Mouse (Mus musculus): ENCODE measurements at regions not wholly inside any gene's neighbourhood (a gene's known extent, or its start where the extent isn't known, plus 50 kb on each side); places are given as distances from the start of the nearest gene placed in this dataset.

DNA sequence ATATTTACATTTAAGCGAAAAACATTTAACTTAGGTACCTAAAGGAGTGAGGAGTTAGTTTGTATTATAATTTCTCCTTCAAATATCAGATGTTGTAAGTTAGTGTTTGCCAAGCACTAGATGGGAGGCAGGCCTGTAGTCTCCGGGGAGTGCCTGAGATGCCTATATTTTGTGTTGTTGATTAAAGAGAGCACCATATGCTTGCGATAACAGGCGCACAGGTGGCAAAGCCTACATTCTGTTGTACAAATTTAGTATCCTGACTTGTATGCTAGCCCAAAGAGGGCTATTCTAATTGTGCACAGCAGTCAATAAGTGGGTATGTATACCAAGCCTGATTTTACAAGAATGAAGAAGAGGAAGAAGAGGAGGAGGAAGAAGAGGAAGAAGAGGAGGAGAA, 151.8 kb upstream of the Atxn1 start:
- DNase-seq (ENCODE audit: low read depth): no peak

DNA sequence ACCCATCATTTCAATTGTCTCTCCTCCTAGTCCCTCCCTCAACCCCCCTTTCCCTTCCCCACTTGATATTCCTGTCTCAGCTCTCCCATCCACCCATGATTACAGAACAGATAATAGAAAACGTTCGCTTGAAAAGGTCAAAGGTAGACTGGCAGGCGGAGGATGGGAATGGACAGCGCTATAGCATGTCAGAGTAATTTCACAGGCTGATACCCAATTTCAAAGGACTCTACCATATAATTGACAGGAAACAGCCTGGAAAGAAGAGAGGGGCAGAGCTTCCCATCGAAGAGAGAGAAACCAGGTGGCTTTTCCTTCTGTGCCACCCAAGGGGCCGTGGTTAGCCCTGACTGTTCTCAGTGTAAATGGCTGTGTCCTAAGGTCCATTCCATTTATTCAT, 140.2 kb upstream of the Atxn1 start:
- no peak for DNase-seq (ENCODE audit: low read depth)

DNA sequence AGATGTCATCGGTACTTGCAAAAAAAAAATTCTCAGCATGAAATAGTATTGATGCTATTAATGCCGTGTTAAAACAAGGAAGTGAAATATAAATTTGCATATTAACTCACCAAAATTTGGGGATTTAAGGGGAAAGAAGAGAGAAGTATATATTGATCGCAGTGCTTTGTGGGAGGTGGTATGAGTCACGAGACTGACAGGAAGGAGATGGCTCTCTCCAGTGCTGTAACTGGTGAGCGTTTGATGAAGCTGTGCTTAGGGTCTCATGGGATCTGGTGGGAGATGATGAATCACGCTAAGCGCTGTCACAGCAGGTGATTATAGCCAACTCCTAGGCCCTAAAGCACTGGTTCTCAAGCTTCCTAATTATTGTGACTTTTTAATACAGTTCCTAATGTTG, 133.8 kb upstream of the Atxn1 start:
- no peak for DNase-seq (ENCODE audit: low read depth)

- DNase-seq (ENCODE audit: low read depth): no peak
Observed at GRCm38 (mm10) chr13:46098131-46098530, 133.3 kb upstream of the Atxn1 start.

DNA sequence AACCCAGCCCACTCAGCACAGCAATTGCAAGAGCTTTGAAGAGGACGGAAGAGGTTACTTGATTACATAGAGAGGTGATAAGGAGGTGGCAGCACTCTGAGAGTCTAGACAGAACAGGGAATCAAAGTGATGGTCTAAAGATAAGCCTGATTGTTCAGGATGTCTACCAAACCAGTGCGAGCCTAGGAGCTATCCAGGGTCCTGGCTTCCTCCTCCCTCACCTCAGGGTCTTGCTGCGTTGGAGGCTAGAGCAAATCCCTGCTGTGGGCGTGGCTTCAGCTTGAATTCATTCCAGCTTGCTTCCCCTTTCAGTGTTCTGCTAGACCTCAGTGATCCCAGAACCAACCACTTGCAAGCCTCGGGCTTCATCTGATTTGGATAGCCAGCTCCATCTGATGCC, 132.2 kb upstream of the Atxn1 start:
- no peak for DNase-seq (ENCODE audit: low read depth)

- no peak for DNase-seq (ENCODE audit: low read depth)
Observed at GRCm38 (mm10) chr13:46096416-46096815, 131.6 kb upstream of the Atxn1 start.

GRCm38 (mm10) chr13:46092787-46093186, 128.0 kb upstream of the Atxn1 start:
- no peak for DNase-seq (ENCODE audit: low read depth)

GRCm38 (mm10) chr13:46091109-46091508, 126.3 kb upstream of the Atxn1 start:
- DNase-seq (ENCODE audit: low read depth): no peak

- DNase-seq (ENCODE audit: low read depth): no peak
Observed at GRCm38 (mm10) chr13:46088237-46088636, 123.4 kb upstream of the Atxn1 start.

DNA sequence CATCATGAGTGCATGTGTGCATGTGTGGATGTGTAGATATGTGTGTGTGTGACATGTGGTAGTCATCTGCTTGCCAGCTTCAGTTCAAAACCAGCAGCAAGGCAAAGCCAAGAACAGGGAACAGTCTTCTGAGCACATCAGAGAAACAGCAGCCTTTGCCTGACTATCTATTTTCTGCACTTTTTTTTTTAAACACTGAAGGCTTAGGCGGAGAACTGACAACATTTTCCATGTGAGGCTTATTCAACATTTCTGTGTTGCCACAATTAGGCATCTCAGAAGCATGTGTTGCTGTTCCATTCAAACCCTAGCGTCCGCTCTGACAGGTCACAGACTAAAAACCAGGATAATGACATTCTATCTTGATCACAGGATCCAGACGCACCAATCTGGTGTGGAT, 122.9 kb upstream of the Atxn1 start:
- no peak for DNase-seq (ENCODE audit: low read depth)

- no peak for DNase-seq (ENCODE audit: low read depth)
Observed at GRCm38 (mm10) chr13:46076879-46077278, 112.1 kb upstream of the Atxn1 start.

DNA sequence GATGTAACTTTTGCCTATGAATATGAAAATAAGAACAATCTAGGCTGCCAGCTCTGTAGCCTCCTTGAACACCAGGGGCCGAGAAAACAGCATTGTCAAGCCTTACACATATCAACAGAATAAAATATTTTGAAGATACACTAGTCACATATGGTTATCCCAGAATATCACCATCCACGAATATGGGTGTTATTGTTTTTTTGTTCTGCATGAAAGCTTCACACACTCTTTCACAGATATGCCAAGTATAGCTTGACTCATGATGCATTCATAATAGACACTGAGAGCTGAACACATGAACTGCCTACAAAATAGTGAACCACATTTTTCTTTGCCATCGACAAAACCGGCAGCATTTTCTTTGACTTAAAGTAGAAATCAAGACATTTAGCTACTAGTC, 106.9 kb upstream of the Atxn1 start:
- DNase-seq (ENCODE audit: low read depth): no peak

DNA sequence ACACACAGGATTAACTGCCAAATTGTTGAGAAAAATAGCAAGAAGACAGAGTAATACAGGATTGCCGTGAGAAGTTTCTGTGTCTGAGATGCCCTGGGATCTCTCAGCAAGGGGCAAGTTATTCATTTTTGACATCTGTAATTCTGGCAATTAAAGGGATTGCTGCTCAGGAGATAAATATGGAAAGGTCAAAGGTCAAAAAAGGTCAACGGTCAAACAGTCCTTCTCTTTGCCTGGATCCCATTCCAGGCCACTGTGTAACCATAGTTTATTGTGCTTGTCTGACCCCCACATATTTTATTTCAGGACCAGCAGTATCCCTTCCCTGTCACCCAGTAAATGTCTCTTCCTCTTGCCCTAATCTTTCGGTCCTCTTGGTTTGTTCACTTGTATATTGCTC, 104.8 kb upstream of the Atxn1 start:
- no peak for DNase-seq (ENCODE audit: low read depth)

GRCm38 (mm10) chr13:46062758-46063157, 98.0 kb upstream of the Atxn1 start:
- DNase-seq (ENCODE audit: low read depth): no peak

DNA sequence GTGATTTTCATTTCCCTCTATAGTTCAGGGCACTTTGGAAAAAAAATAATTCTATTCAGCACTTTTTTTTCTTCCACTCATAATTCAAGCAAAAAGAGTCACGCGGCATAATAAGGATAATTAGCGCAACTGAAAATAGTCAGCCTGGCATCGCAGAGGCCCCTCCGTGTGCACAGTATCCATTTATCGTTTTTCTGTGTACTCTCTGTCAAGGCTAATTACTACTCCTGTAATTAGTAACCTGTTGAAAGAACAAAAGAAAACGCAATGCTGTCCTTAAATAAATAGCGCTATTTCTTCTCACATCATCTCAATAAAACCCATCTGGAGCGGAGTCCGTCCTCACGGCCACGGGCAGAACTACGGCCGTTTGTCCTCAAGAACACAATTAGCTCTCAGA, 95.1 kb upstream of the Atxn1 start:
- no peak for DNase-seq (ENCODE audit: low read depth)

DNA sequence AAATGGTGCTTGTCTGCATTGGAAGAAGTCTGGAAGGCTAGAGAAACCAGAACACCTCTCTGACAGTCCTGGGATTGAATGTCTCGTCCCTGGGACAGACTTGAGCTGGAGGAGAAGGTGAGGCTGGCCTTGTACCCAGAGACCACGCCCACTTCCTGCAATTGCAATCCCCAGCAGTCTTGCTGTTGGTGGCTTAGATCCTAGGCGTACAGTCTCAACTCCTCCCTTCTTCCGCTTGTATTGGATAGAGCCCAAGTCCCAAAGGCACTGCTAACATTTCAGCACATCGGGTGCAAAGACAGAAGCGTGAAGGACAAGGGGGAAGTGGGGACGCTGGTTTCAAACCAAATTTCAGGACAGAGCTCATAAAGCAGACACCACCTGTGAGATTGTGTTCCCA, 94.1 kb upstream of the Atxn1 start:
- no peak for DNase-seq (ENCODE audit: low read depth)

GRCm38 (mm10) chr13:46058341-46058740, 93.5 kb upstream of the Atxn1 start:
- no peak for DNase-seq (ENCODE audit: low read depth)

DNA sequence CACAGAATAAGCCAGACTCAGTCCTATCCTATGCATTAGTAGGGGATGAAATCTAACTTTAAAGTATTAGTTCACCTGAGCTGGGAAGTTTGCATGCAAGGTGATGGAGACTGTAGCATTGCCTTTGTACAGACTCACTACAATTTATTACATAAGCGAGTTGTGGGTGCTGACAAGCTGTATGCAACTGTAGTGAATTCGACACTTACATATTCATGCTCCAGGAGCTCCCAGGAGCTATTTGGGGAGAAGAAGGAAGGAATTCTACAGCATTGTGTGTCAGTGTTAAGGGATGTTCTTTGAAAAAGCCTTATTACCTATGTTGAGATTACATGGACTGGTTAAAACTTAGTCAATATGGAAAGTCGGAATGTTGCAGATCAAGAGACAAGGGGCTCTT, 90.6 kb upstream of the Atxn1 start:
- no peak for DNase-seq (ENCODE audit: low read depth)

GRCm38 (mm10) chr13:46043568-46043967, 78.8 kb upstream of the Atxn1 start:
- no peak for DNase-seq (ENCODE audit: low read depth)

GRCm38 (mm10) chr13:46043016-46043415, 78.2 kb upstream of the Atxn1 start:
- DNase-seq (ENCODE audit: low read depth): peak; percentile 11

DNA sequence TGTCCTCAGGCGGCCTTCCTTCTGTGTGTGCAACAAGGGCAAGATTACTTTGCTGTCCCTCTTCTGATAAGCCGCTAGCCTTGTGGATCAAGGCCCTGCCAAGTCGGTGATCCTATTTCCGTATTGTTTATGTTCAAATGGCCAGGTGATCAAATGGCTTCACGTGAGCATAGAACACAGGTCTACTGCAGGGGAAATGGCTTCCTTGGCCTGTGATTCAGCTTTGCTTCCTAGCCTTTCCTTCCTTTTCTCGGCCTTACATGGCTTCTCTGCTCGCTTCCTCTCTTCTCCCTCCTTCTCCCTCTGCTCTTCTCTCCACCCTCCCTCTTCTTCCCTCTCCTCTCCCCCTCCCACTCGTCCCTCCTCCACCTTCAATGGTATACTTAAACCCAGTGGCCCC, 77.4 kb upstream of the Atxn1 start:
- DNase-seq (ENCODE audit: low read depth): no peak

DNA sequence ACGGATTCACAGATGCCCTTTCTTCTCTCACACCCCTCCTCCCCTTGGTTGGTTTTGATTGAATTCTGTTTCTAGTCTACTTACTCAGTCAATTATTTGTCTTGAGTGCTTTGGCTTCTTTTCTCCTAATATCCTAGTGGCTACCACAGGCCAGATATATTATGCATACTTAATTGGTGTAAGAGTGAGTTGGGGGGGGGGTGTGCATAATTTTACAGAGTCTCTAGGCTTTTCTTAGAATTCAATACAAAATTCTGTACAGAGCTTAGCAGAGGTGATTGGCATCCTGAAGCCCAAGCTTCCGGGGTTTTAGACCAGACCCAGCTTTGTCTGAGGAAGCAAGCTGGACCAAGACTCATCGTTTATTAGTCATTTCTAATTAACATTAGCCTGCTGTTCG, 76.7 kb upstream of the Atxn1 start:
- DNase-seq (ENCODE audit: low read depth): no peak

DNA sequence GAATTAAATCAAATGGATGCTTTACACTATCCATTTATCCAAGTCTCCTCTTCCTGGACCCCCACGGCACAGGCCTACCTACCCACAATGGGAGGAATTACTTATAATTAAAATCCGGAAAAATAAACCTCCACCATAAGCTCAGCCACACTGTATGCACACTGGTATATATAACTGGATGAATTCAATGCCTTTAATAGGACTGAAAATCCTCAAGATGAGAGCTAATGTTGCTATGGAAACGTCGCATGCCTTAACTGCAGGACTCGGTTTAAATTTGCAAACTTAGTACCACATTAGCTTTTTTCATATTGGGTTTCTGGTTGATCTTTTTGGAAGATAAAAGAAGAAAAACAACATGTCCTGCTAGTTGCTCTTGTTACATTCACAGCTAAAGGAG, 75.3 kb upstream of the Atxn1 start:
- DNase-seq (ENCODE audit: low read depth): no peak

- no peak for DNase-seq (ENCODE audit: low read depth)
Observed at GRCm38 (mm10) chr13:46038441-46039331, 73.9 kb upstream of the Atxn1 start.
